ENCODE assay signal across 12 mouse cellular contexts in the genomic region with DNA sequence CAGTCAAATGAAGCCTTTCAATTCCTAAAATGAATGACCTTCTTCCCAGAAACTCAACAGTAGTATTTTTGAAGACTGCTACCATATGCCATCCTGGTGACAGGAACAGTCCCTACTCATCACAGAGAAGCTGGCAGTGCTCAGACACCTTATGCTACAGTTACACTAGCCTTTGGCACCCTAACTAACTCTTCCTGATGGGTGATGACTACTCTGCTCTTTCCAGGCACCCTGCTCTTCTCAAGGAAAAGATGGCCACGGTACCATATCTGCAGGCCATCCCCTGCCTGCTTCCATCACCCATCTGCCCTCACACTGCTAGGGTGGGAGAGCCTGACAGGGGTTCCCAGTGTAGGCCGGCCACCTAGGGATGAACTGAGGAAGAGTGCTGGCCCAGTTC.
"Had no signal": no experiment of that assay in that cellular context is flagged by ENCODE, and none has a peak within 500 bp of the region (broad histone marks: within the 10 kb centered on the region; RNA-seq: fewer than 3 reads in every experiment).

No protein-coding gene starts in this region.

- H3K9ac ChIP-seq: limb, embryonic 13.5 days; liver, embryonic 15.5 days; midbrain, embryonic 13.5 days; neural tube, embryonic 12.5 days had no signal

- DNase-seq: kidney, postnatal 10 days; left cerebral cortex, postnatal 4 days; lung, adult 2 months; lung, postnatal 36 days; right cerebral cortex, postnatal 4 days; spleen, adult 18-20 months; thymus, adult 18-20 months; thymus, postnatal 14 days had no signal

- H3K36me3 ChIP-seq: liver, embryonic 15.5 days; midbrain, embryonic 13.5 days; neural tube, embryonic 12.5 days had no signal

- H3K27me3 ChIP-seq: limb, embryonic 13.5 days; liver, embryonic 15.5 days; midbrain, embryonic 13.5 days; neural tube, embryonic 12.5 days had no signal

- H3K4me3 ChIP-seq: limb, embryonic 13.5 days; liver, embryonic 15.5 days; midbrain, embryonic 13.5 days; neural tube, embryonic 12.5 days had no signal

- H3K9me3 ChIP-seq: limb, embryonic 13.5 days; liver, embryonic 15.5 days; midbrain, embryonic 13.5 days; neural tube, embryonic 12.5 days had no signal

- H3K27ac ChIP-seq: limb, embryonic 13.5 days; liver, embryonic 15.5 days; midbrain, embryonic 13.5 days; neural tube, embryonic 12.5 days had no signal

- H3K4me1 ChIP-seq: liver, embryonic 15.5 days; neural tube, embryonic 12.5 days had no signal
